Mouse (Mus musculus) lung, embryonic 15.5 days (tissue): Measurements from ENCODE around the gene Tubgcp2. TPM values are rescaled to one million over a fixed set of nuclear protein-coding genes. Genes with fewer than 3 reads are reported as not detected.

Experiments used
- ATAC-seq: fragments of 200-750 bp; cut with Nextera tagmentation; 2 replicates; pipeline ENCODE4 v1.8.0; 2017; ENCODE audit warnings: moderate number of reproducible peaks, borderline replicate concordance; ENCODE audit not compliant: low FRiP score, low TSS enrichment; ENCODE audit errors: extremely low read depth
- H3K27ac ChIP-seq: fragments of 300-500 bp; sonication (generic); 2 replicates; pipeline ENCODE4 v1.5.1; 2015; ENCODE audit warnings: moderate library complexity, mild to moderate bottlenecking, inconsistent platforms
- H3K27me3 ChIP-seq: fragments of 300-500 bp; sonication (generic); 2 replicates; pipeline ENCODE4 v1.6.1; 2015; ENCODE audit warnings: inconsistent platforms
- H3K36me3 ChIP-seq: fragments of 300-500 bp; sonication (generic); 2 replicates; pipeline ENCODE4 v1.6.1; 2015; ENCODE audit warnings: inconsistent platforms
- H3K4me1 ChIP-seq: fragments of 300-500 bp; sonication (generic); 2 replicates; pipeline ENCODE4 v1.6.1; 2015; ENCODE audit warnings: inconsistent platforms
- H3K4me2 ChIP-seq: fragments of 300-500 bp; sonication (generic); 2 replicates; pipeline ENCODE4 v1.6.1; 2015; ENCODE audit warnings: inconsistent platforms, mild to moderate bottlenecking, moderate library complexity
- H3K4me3 ChIP-seq: fragments of 300-500 bp; sonication (generic); 2 replicates; pipeline ENCODE4 v1.5.1; 2015; ENCODE audit warnings: mild to moderate bottlenecking, inconsistent platforms
- H3K9ac ChIP-seq: fragments of 300-500 bp; sonication (generic); 2 replicates; pipeline ENCODE4 v1.6.1; 2015; ENCODE audit warnings: inconsistent platforms
- H3K9me3 ChIP-seq: fragments of 300-500 bp; sonication (generic); 2 replicates; pipeline ENCODE4 v1.6.1; 2016; ENCODE audit warnings: inconsistent platforms
- WGBS: fragments of 180-500 bp; shearing (Covaris S2); methylation state at CpG from one replicate; pipeline ENCODE4 v1.1.7; 2015; 5-methylcytosine and 5-hydroxymethylcytosine counted together
- polyA plus RNA-seq: library from polyadenylated mRNA; unstranded; fragments of >200 nt; fragmentation: Nextera tagmentation; extraction: Ambion mirVana; gene quantifications from 2 replicates; pipeline ENCODE4 v1.2.1, GENCODE M21; 2015

Tubgcp2 gene
- polyA plus RNA-seq, 1 experiment from 2014 or later, result 56.4 TPM

DNA sequence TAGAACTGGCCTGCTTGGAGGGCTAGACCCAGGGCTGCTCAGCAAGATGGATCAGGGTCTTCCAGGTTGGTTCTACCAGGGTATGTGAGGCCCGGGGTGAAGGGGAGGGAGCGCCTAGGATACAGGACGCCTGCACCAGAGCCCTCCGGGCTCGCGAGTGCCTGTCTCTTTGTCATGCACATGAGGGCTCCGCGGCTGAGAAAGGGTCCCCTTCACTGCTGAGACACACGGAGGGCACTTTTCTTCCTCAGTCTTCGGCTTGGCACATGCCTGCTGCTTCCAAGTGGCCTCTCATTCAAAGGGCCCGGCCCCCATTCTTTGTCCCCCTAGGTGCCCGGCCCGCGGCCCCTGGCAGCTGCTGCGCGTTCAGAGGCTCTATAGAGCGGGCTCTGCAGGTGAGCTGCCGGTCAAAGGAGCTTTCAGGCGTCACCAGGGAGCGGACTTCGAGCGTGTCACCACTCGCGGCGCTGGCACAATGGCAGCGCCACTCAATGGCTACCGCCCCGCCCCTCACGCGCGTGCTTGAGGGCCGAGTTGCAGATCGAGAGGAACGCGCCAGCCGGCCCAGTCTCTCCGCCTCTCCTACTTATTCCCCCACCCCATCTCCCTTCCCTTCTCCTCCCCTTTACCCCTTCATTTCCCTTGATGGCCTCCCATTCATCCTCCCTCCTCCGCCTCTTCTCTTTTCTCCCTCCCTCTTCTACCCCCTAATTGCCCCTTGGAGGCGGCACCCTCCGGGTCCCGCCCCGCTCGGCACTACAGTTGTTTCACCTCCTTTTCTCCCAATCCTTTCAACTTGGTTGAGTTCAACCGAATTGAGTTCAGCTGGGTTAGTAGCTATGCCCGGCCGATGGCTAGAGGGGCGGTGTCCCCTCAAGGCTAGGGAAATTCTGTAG, 24.7 kb upstream of the Tubgcp2 start:
- H3K27me3 ChIP-seq, result peaks cover 97% of the 10 kb centered on the region
- no peaks in the 10 kb centered on the region for H3K9me3 ChIP-seq
- H3K4me2 ChIP-seq, result peak overlapping the region; percentile 62
- H3K9ac ChIP-seq, result no peak overlapping the region
- peaks cover 12% of the 10 kb centered on the region for H3K4me1 ChIP-seq
- H3K4me3 ChIP-seq, result peak overlapping the region; percentile 36
- ATAC-seq, result 0 out of 2 replicates have a peak, but pooled peaks have one; percentile 12
- no peaks in the 10 kb centered on the region for H3K36me3 ChIP-seq
- WGBS, result under 1% methylated on average over 47 of the region's 47 CpGs
- H3K27ac ChIP-seq, result no peak overlapping the region

DNA sequence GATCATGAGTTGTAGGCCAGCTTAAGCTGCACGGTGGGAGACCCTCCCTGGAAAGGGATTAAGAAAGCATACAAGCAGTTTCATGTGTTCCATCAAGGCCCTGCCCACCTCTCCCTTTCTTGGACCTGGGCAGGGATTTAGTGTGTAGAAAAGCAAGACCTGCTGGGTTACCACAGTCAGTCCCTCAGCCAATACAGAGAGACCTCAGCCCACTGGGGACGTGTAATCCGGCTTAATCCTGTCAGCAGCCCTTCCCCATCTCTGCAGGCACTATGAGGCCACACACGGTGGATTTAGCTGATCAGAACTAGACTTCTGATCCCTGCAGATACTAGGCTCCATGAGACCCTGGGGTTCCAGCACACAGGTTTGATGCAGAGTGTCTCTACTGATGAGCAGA, 23.1 kb upstream of the Tubgcp2 start:
- no peak for ATAC-seq
- H3K4me2 ChIP-seq, result no peak overlapping the region
- H3K9me3 ChIP-seq, result no peaks in the 10 kb centered on the region
- WGBS, result 36% methylated on average over 4 of the region's 4 CpGs
- no peak overlapping the region for H3K9ac ChIP-seq
- no peaks in the 10 kb centered on the region for H3K36me3 ChIP-seq
- H3K4me1 ChIP-seq, result peaks cover 12% of the 10 kb centered on the region
- no peak overlapping the region for H3K27ac ChIP-seq
- no peak overlapping the region for H3K4me3 ChIP-seq
- H3K27me3 ChIP-seq, result peaks cover 96% of the 10 kb centered on the region

DNA sequence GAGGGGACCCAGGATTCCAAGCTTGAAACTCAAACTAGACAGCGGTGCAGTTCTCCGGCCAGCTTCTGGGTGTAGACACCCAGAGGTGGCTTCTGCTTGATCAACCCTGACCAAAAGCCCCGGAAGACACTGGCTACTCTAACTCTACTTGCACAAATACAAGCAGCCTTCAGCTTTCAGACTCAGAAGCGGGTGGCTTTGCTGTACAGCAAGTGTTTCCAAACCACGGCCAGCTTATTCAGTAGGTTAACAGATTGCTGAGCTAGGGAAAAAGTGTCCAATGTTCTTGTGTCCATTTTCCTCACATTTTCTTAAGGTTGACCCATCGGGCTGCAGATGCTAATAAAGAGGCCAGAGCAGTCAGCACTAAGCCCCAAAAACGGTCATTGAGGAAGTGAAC, 22.1 kb upstream of the Tubgcp2 start:
- H3K36me3 ChIP-seq, result no peaks in the 10 kb centered on the region
- 0 out of 2 replicates have a peak overlapping the region, but pooled peaks have one; percentile 4 for H3K9ac ChIP-seq
- peaks cover 12% of the 10 kb centered on the region for H3K4me1 ChIP-seq
- no peaks in the 10 kb centered on the region for H3K9me3 ChIP-seq
- no peak overlapping the region for H3K27ac ChIP-seq
- 25% methylated on average over 7 of the region's 7 CpGs for WGBS
- ATAC-seq, result no peak
- peak overlapping the region; percentile 41 for H3K4me3 ChIP-seq
- H3K4me2 ChIP-seq, result peak overlapping the region; percentile 73
- peaks cover 92% of the 10 kb centered on the region for H3K27me3 ChIP-seq

DNA sequence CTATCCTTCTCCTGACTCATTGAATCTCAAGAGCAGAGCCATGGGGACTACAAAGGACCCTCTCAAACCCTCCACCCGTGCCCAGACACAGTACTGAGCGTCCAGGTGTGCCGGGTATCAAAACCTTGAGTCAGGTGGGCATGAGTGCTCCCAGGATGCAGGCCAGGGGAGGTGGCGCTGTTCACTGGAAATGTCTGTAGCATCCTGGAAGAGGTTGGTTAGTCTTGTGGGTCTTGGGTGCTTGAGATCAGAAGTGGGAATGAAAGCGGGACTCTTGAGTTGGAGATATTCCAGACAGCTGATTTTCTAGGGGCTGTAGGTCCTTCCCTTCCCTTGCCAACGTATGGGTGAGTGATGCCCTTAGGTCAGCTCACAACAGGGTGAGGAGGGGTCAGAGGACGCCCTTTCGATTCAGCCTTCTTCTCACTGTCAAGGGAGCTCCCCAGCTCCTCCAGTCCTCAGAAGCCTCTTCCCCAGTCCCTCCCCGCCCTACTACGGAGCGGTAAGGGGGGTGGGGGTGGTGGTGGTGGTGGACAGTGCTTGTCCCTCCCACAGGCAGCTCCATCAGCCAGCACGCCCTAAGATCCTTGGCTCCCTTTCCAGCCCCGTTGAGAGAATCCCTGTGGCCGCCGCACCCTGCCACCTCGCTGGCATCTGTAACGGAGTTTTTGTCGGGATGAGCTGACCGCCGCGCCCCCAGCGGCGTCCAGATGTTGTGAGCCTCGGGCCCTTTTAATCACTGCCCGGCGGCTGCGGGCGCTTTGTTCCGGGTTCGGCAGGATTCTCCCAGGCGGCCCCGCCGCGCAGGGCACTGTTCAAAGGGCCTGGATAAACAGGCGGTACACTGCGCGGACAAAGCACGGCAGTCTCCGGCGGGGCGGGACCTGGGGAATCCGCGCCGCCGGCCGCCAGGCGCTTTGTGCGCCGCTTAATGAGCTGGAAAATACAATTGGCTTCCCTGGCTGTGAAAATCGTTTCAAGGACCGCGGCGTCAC, 21.2 kb upstream of the Tubgcp2 start:
- peak overlapping the region; percentile 41 for H3K4me3 ChIP-seq
- peaks cover 12% of the 10 kb centered on the region for H3K4me1 ChIP-seq
- no peak overlapping the region for H3K27ac ChIP-seq
- ATAC-seq, result peak; percentile 40; the same call in 1 of the 2 replicates
- no peaks in the 10 kb centered on the region for H3K36me3 ChIP-seq
- 0 out of 2 replicates have a peak overlapping the region, but pooled peaks have one; percentile 4 for H3K9ac ChIP-seq
- H3K27me3 ChIP-seq, result peaks cover 93% of the 10 kb centered on the region
- 3% methylated on average over 53 of the region's 53 CpGs for WGBS
- H3K9me3 ChIP-seq, result no peaks in the 10 kb centered on the region
- peak overlapping the region; percentile 73 for H3K4me2 ChIP-seq

DNA sequence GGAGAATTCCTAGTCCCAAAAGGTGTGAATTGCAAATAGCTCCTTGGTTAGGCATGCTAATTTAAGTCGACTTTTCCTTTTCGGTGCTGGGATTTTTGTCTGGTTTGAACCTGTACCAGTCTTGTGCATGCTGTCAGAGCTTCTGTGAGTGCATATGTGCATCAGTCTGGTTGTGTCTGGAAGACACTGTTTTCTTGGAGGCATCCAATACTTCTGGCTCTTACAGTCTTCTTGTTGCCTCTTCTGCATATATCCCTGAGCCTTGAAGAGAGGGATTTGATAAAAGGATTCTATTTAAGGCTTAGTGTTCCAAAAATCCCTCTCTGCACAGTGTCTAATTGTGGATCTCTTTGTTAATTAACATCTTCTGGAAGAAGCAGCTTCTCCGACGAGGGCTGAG, 17.7 kb upstream of the Tubgcp2 start:
- Histone ChIP-seq H3K9ac (no peak overlapping the region), H3K27ac (no peak overlapping the region), H3K4me2 (no peak overlapping the region), H3K27me3 (peaks cover 93% of the 10 kb centered on the region), H3K4me1 (peaks cover 10% of the 10 kb centered on the region), H3K9me3 (no peaks in the 10 kb centered on the region), H3K4me3 (no peak overlapping the region), H3K36me3 (no peaks in the 10 kb centered on the region)
- no peak for ATAC-seq
- 71% methylated on average over 4 of the region's 4 CpGs for WGBS

DNA sequence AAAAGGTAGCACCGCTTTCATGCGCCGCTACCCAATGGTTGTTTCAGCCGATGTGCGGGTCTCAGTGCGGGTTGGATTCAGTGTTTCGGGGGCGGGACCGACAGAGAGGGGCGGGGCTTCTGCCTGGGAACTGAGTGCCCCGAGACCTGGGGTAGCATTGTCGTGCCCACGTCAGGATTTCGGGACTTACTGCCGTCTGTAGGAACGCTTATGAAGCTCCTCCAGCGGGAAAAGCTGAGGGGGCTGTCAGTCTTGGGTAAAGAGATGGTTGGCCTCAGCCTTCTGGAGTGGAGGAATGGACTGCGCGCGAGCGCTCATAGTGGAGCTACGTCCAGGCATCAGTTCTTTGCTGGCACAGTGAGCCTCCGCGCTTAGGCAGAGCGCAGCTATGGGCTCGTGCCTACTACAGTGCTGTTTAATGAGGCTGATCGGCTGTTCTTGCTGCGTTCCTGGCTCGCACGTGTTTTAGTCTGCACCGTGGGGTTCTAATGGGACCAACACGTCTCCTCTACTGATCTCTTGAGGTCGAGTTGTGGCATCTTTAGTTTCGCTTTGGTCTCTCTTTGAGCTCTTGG, 12.7 kb upstream of the Tubgcp2 start:
- Histone ChIP-seq H3K9me3 (no peaks in the 10 kb centered on the region), H3K27ac (no peak overlapping the region), H3K9ac (no peak overlapping the region), H3K27me3 (peaks cover 96% of the 10 kb centered on the region), H3K4me1 (peaks cover 24% of the 10 kb centered on the region), H3K4me2 (peak overlapping the region; percentile 82), H3K4me3 (peak overlapping the region; percentile 41), H3K36me3 (no peaks in the 10 kb centered on the region)
- peak; percentile 53; the same call in 1 of the 2 replicates for ATAC-seq
- under 1% methylated on average over 34 of the region's 34 CpGs for WGBS

DNA sequence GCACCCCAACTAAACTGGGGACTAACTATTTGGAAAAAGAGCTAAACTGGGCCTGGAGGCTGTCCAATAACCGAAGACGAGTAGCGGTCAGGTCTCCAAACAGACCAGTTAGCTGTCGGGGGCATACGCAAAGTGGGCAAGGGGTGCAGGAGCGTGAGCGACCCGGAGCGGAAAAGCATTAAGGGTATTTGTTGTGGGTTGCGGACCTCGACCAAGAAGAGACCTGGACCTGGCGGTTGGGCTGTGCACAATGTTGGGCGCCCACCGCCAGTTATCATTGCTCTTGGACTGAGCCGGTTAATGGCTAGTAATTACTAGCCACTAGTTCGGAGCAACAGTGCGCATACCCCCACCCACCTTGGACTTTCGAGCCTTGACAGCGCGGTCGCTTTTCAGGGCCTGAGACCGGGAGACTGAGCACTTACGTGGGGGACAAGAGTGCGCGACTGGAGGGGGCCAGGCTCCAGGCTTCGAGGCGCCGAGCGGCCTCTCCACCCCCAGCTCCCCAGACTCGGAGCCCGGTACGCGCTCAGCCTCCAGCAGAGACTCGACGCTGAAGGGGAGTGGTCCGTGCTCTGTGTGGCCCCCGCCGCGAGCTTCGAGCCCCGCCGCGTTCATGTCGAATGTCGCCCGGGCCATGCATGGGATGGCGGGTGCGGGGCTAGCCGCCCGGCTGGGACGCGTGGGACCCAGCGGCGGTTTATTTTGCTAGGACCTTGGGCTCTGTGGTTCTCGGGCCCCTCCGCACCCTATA, 12.1 kb upstream of the Tubgcp2 start, which contains the start of gene Msx3:
Gene Msx3 (minus strand): TSS at position 729 of the 754 bp plus-strand sequence.
- WGBS, result 1% methylated on average over 56 of the region's 56 CpGs
- H3K36me3 ChIP-seq, result no peaks in the 10 kb centered on the region
- peak within 1 kb of the TSS; percentile 82 for H3K4me2 ChIP-seq
- peak within 1 kb of the TSS; percentile 41 for H3K4me3 ChIP-seq
- peaks cover 24% of the 10 kb centered on the region for H3K4me1 ChIP-seq
- H3K9me3 ChIP-seq, result no peaks in the 10 kb centered on the region
- peak; percentile 11; the same call in 1 of the 2 replicates for ATAC-seq
- peaks cover 94% of the 10 kb centered on the region for H3K27me3 ChIP-seq
- peak within 1 kb of the TSS; percentile 14; the same call in 1 of the 2 replicates for H3K9ac ChIP-seq
- H3K27ac ChIP-seq, result no peak within 1 kb of the TSS

DNA sequence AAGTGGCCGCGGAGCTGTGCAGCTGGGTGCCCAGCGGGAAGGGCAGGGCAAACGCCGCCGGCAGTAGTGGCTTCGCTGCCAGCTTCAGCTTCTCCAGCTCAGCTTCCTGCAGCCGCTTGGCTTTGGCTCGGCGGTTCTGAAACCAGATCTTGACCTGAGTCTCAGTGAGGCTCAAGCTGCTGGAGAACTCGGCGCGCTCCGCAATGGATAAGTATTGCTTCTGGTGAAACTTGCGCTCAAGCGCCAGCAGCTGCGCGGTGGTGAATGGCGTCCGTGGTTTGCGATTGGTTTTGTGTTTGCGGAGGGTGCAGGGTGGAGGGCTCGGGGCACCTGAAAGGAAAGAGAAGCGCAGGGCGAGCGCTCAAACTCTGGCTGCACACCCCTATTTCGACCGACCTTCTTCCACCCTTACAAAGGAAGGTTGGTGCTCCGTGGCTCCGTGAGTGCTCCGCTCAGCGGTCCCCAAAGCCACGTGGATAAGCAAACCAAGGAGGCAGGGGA, 11.4 kb upstream of the Tubgcp2 start:
- H3K4me2 ChIP-seq, result peak overlapping the region; percentile 82

DNA sequence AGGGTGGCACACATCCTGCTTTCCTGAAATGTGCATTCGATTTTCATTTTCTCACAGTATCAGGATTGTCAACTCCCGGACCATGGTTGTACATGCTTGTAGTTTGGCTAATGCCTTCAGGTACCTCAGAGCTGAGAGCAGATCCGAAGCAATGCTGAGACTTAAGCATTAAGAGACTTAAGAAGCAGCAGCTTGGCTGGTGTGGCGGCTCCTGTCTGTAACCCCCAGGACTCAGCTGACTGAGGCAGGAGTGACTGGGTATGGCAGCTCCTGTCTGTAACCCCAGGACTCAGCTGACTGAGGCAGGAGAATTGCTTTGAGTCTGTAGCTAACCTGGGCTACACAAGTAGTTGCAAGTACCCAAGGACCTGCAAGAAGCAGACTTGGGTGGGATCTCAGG, 9.1 kb upstream of the Tubgcp2 start:
- H3K27me3 ChIP-seq, result peaks cover 65% of the 10 kb centered on the region
- H3K36me3 ChIP-seq, result peaks cover 6% of the 10 kb centered on the region
- no peak for ATAC-seq
- peaks cover 24% of the 10 kb centered on the region for H3K4me1 ChIP-seq
- H3K27ac ChIP-seq, result no peak overlapping the region
- H3K4me2 ChIP-seq, result no peak overlapping the region
- WGBS, result 65% methylated on average over 4 of the region's 4 CpGs
- H3K4me3 ChIP-seq, result no peak overlapping the region
- H3K9me3 ChIP-seq, result no peaks in the 10 kb centered on the region
- H3K9ac ChIP-seq, result no peak overlapping the region

More for the DNA sequence above, 11.4 kb upstream of the Tubgcp2 start:
- peaks cover 88% of the 10 kb centered on the region for H3K27me3 ChIP-seq
- 2% methylated on average over 33 of the region's 33 CpGs for WGBS
- peaks cover 24% of the 10 kb centered on the region for H3K4me1 ChIP-seq
- ATAC-seq, result no peak
- peak overlapping the region; percentile 41 for H3K4me3 ChIP-seq
- H3K27ac ChIP-seq, result no peak overlapping the region
- H3K36me3 ChIP-seq, result no peaks in the 10 kb centered on the region
- peak overlapping the region; percentile 14; the same call in 1 of the 2 replicates for H3K9ac ChIP-seq
- no peaks in the 10 kb centered on the region for H3K9me3 ChIP-seq

DNA sequence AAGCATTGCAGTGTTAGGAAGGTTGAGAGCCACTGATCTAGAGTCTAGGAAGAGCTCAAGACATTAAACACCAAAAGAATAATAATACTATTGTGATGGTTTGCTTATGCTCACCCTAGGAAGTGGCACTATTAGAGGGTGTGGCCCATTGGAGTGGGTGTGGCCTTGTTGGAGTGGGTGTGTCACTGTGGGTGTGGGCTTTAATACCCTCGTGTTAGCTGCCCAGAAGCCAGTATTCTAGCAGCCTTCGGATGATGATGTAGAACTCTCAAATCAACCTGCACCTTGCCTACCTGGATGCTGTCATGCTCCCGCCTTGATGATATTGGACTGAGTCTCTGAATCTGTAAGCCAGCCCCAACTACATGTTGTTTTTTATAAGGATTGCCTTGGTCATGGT, 6.3 kb upstream of the Tubgcp2 start:
- Histone ChIP-seq H3K4me1 (peaks cover 3% of the 10 kb centered on the region), H3K4me3 (no peak overlapping the region), H3K9ac (no peak overlapping the region), H3K4me2 (no peak overlapping the region), H3K27ac (no peak overlapping the region), H3K27me3 (peaks cover 37% of the 10 kb centered on the region), H3K9me3 (no peaks in the 10 kb centered on the region), H3K36me3 (peaks cover 20% of the 10 kb centered on the region)
- no peak for ATAC-seq
- WGBS, result 51% methylated on average over 3 of the region's 3 CpGs
